Mouse (Mus musculus): Measurements from ENCODE around the gene Sh2d2a. TPM values are rescaled to one million over a fixed set of nuclear protein-coding genes. Genes with fewer than 3 reads are reported as not detected.

Gene Sh2d2a
- polyA plus RNA-seq, 2 experiments = 0.08 TPM; not detected in 1

GRCm38 (mm10) chr3:87828435-87828834, 18.1 kb upstream of the Sh2d2a start:
- no peak for TF ChIP-seq POLR2A (IDR thresholded peaks at IDR 0.05; ENCODE audit: borderline replicate concordance, extremely low read depth, insufficient read depth, insufficient read length)

GRCm38 (mm10) chr3:87829025-87829424, 17.5 kb upstream of the Sh2d2a start:
- H3K27ac ChIP-seq (replicated peaks; ENCODE audit: low read depth, low read length) = no peak overlapping the region
- no peaks in the 10 kb centered on the region for H3K27me3 ChIP-seq (ENCODE audit: control insufficient read depth, insufficient read depth, low read length)
- TF ChIP-seq POLR2A (IDR thresholded peaks at IDR 0.05; ENCODE audit: borderline replicate concordance, extremely low read depth, insufficient read depth, insufficient read length) = no peak
- no peak overlapping the region for H3K4me2 ChIP-seq (replicated peaks; ENCODE audit: low read depth, low read length, severe bottlenecking)
- 54% methylated on average over 10 of the region's 10 CpGs for WGBS
- no peak for ATAC-seq (ENCODE audit: low FRiP score, low read depth)
- H3K9ac ChIP-seq (ENCODE audit: low read depth, low read length, severe bottlenecking) = no peak overlapping the region
- no peak for DNase-seq (ENCODE audit: low spot score)
- H3K9me3 ChIP-seq (ENCODE audit: control insufficient read depth, low read length) = no peaks in the 10 kb centered on the region
- no peak overlapping the region for H3K4me3 ChIP-seq (replicated peaks; ENCODE audit: low read length)
- H3K4me1 ChIP-seq (ENCODE audit: control insufficient read depth, insufficient read depth, low read length) = no peaks in the 10 kb centered on the region
- H3K36me3 ChIP-seq (ENCODE audit: control insufficient read depth, insufficient read depth, low read length) = no peaks in the 10 kb centered on the region

More at GRCm38 (mm10) chr3:87828435-87828834, 18.1 kb upstream of the Sh2d2a start:
- Histone ChIP-seq H3K4me1 (ENCODE audit: control insufficient read depth, insufficient read depth, low read length) (no peaks in the 10 kb centered on the region), H3K9me3 (ENCODE audit: control insufficient read depth, low read length) (no peaks in the 10 kb centered on the region), H3K27ac (replicated peaks; ENCODE audit: low read depth, low read length) (no peak overlapping the region), H3K4me2 (replicated peaks; ENCODE audit: low read depth, low read length, severe bottlenecking) (no peak overlapping the region), H3K9ac (ENCODE audit: low read depth, low read length, severe bottlenecking) (no peak overlapping the region), H3K4me3 (replicated peaks; ENCODE audit: low read length) (no peak overlapping the region), H3K36me3 (ENCODE audit: control insufficient read depth, insufficient read depth, low read length) (no peaks in the 10 kb centered on the region), H3K27me3 (ENCODE audit: control insufficient read depth, insufficient read depth, low read length) (no peaks in the 10 kb centered on the region)
- DNase-seq (ENCODE audit: low spot score) (no peak), ATAC-seq (ENCODE audit: low FRiP score, low read depth) (no peak)
- 50% methylated on average over 4 of the region's 4 CpGs for WGBS

- no peak overlapping the region for H3K4me3 ChIP-seq (replicated peaks; ENCODE audit: low read length)
- H3K4me2 ChIP-seq (replicated peaks; ENCODE audit: low read depth, low read length, severe bottlenecking) = no peak overlapping the region
- H3K27ac ChIP-seq (replicated peaks; ENCODE audit: low read depth, low read length) = no peak overlapping the region
- no peak for TF ChIP-seq POLR2A (IDR thresholded peaks at IDR 0.05; ENCODE audit: borderline replicate concordance, extremely low read depth, insufficient read depth, insufficient read length)
- ATAC-seq (ENCODE audit: low FRiP score, low read depth) (no peak), DNase-seq (ENCODE audit: low spot score) (no peak)
- 85% methylated on average over 7 of the region's 7 CpGs for WGBS
- no peak overlapping the region for H3K9ac ChIP-seq (ENCODE audit: low read depth, low read length, severe bottlenecking)
- H3K27me3 ChIP-seq (ENCODE audit: control insufficient read depth, insufficient read depth, low read length) = no peaks in the 10 kb centered on the region
- no peaks in the 10 kb centered on the region for H3K4me1 ChIP-seq (ENCODE audit: control insufficient read depth, insufficient read depth, low read length)
- H3K9me3 ChIP-seq (ENCODE audit: control insufficient read depth, low read length) = no peaks in the 10 kb centered on the region
- no peaks in the 10 kb centered on the region for H3K36me3 ChIP-seq (ENCODE audit: control insufficient read depth, insufficient read depth, low read length)
Observed at GRCm38 (mm10) chr3:87832109-87832859, 14.3 kb upstream of the Sh2d2a start.

- Histone ChIP-seq H3K4me1 (ENCODE audit: control insufficient read depth, insufficient read depth, low read length) (no peaks in the 10 kb centered on the region), H3K36me3 (ENCODE audit: control insufficient read depth, insufficient read depth, low read length) (no peaks in the 10 kb centered on the region), H3K4me3 (replicated peaks; ENCODE audit: low read length) (no peak overlapping the region), H3K27me3 (ENCODE audit: control insufficient read depth, insufficient read depth, low read length) (no peaks in the 10 kb centered on the region), H3K4me2 (replicated peaks; ENCODE audit: low read depth, low read length, severe bottlenecking) (no peak overlapping the region), H3K27ac (replicated peaks; ENCODE audit: low read depth, low read length) (no peak overlapping the region), H3K9ac (ENCODE audit: low read depth, low read length, severe bottlenecking) (no peak overlapping the region), H3K9me3 (ENCODE audit: control insufficient read depth, low read length) (no peaks in the 10 kb centered on the region)
- 66% methylated on average over 5 of the region's 5 CpGs for WGBS
- ATAC-seq (ENCODE audit: low FRiP score, low read depth) (no peak), DNase-seq (ENCODE audit: low spot score) (no peak)
- no peak for TF ChIP-seq POLR2A (IDR thresholded peaks at IDR 0.05; ENCODE audit: borderline replicate concordance, extremely low read depth, insufficient read depth, insufficient read length)
Observed at GRCm38 (mm10) chr3:87833482-87833881, 13.1 kb upstream of the Sh2d2a start.

GRCm38 (mm10) chr3:87838622-87839021, 7.9 kb upstream of the Sh2d2a start:
- H3K9ac ChIP-seq (ENCODE audit: low read depth, low read length, severe bottlenecking) = no peak overlapping the region
- 0% methylated on average over 4 of the region's 4 CpGs for WGBS
- no peak overlapping the region for H3K4me3 ChIP-seq (replicated peaks; ENCODE audit: low read length)
- no peaks in the 10 kb centered on the region for H3K9me3 ChIP-seq (ENCODE audit: control insufficient read depth, low read length)
- DNase-seq (ENCODE audit: low spot score) (peak; percentile 69), ATAC-seq (ENCODE audit: low FRiP score, low read depth) (no peak; the same call in 1 of the 2 replicates)
- no peak overlapping the region for H3K27ac ChIP-seq (replicated peaks; ENCODE audit: low read depth, low read length)
- H3K4me1 ChIP-seq (ENCODE audit: control insufficient read depth, insufficient read depth, low read length) = no peaks in the 10 kb centered on the region
- TF ChIP-seq POLR2A (IDR thresholded peaks at IDR 0.05; ENCODE audit: borderline replicate concordance, extremely low read depth, insufficient read depth, insufficient read length) = no peak
- H3K27me3 ChIP-seq (ENCODE audit: control insufficient read depth, insufficient read depth, low read length) = no peaks in the 10 kb centered on the region
- H3K4me2 ChIP-seq (replicated peaks; ENCODE audit: low read depth, low read length, severe bottlenecking) = no peak overlapping the region
- H3K36me3 ChIP-seq (ENCODE audit: control insufficient read depth, insufficient read depth, low read length) = no peaks in the 10 kb centered on the region

Measured in limb, embryonic 14.5 days (tissue).